Mouse (Mus musculus) liver, adult 2 months (tissue): ENCODE results near the gene Zfp750.

Source experiments
- CTCF ChIP-seq: fragments of 200-500 bp; IDR thresholded peaks from 2 replicates; pipeline ENCODE4 v1.5.1; 2011; ENCODE audit warnings: low read depth, low read length, control low read depth
- POLR2A ChIP-seq: fragments of 200-500 bp; IDR thresholded peaks from 2 replicates; pipeline ENCODE4 v1.6.1; 2011; ENCODE audit warnings: low read length, control low read depth; ENCODE audit not compliant: insufficient read depth; ENCODE audit errors: extremely low read depth

DNA sequence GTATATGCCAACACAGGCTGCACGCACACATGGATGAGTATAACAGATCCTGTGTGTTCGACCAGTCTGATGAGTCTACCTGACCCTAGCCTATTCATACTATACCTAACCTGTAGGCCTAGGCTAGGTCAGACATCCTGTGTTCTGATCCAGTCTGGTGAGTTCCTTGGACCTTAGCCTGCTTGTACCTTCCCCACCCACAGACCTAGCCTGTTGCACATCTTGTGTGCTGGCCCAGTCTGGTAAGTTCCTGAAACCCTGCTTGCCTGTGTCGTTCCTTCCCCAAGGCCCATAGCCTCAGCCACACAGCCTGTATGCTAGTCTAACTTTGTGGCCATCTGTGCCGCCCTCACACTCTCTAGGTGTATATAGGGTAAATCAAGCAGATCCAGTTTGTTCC lies 45.1 kb upstream of the Zfp750 start:
- TF ChIP-seq POLR2A, result no peak
- no peak for TF ChIP-seq CTCF
